12 mouse cellular contexts compared by ENCODE assay signal in the genomic region with DNA sequence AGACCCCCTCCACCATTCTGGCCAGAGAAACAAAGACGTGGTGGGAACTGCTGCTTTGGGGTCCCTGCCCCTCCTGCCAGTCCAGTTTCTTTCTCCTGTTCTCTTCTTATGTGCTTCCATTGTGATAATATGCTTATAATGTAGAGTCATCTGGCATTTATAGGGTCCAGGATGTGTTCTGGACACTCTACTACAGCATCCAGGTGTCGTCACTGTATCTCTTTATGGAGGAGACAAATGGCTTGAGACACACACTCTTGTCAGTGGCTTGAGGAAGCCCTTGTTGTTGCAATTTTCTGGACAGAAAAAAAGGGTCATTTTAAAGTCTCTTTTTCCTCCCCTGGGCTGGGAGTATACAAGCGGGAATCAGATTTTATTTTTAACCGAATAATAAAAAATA. TPM values are rescaled to one million over a fixed set of nuclear protein-coding genes. Genes with fewer than 3 reads are reported as not detected.
DNase-seq lines count a peak whose midpoint lies in the region; ATAC-seq and TF ChIP-seq lines count a peak whose summit lies in the region.
"Had no signal": no experiment of that assay in that cellular context is flagged by ENCODE, and none has a peak within 500 bp of the region (broad histone marks: within the 10 kb centered on the region; RNA-seq: fewer than 3 reads in every experiment).

No protein-coding gene starts in this region.

- H3K4me2 ChIP-seq in kidney, embryonic 15.5 days: peak overlapping the region; percentile 45; the same call in 1 of the 2 replicates
- H3K4me2 ChIP-seq in liver, embryonic 13.5 days: peak overlapping the region; percentile 48; the same call in 1 of the 2 replicates

- no peak overlapping the region for H3K9ac ChIP-seq in kidney, embryonic 15.5 days
- 0 out of 2 replicates have a peak overlapping the region, but pooled peaks have one; percentile 2 for H3K9ac ChIP-seq in liver, embryonic 13.5 days
- H3K9ac ChIP-seq: embryonic facial prominence, embryonic 12.5 days; limb, embryonic 12.5 days had no signal

- intact Hi-C loops in gastrocnemius, adult 2 months (cut with DNase I): no loop called here

- TF ChIP-seq POLR2A in kidney, adult 2 months (IDR thresholded peaks at IDR 0.05; ENCODE audit: low read depth, low read length): no peak

- no peaks in the 10 kb centered on the region for H3K9me3 ChIP-seq in kidney, embryonic 15.5 days (replicated peaks)
- no peaks in the 10 kb centered on the region for H3K9me3 ChIP-seq in liver, embryonic 13.5 days (replicated peaks)
- H3K9me3 ChIP-seq: embryonic facial prominence, embryonic 12.5 days had no signal

- no peak for DNase-seq in gastrocnemius, adult 2 months
- no peak for DNase-seq in gastrocnemius, postnatal 10 days
- no peak for DNase-seq in kidney, adult 2 months
- DNase-seq in liver, embryonic 13.5 days: no peak
- DNase-seq in right cerebral cortex, postnatal 4 days: no peak
- DNase-seq in T-cell, adult 2 months (ENCODE audit: low spot score): no peak
- DNase-seq: right cerebral cortex, postnatal 25 days had no signal

- H3K27ac ChIP-seq in gastrocnemius, adult 2 months: peak overlapping the region; percentile 81
- H3K27ac ChIP-seq in kidney, embryonic 15.5 days: no peak overlapping the region
- H3K27ac ChIP-seq in kidney, adult 2 months (ENCODE audit: insufficient read depth, low read depth, low read length): no peak overlapping the region
- H3K27ac ChIP-seq in brown adipose tissue, adult 24 weeks (replicated peaks; ENCODE audit: low read depth, low read length): peak overlapping the region; percentile 70
- H3K27ac ChIP-seq in liver, embryonic 13.5 days: no peak overlapping the region
- H3K27ac ChIP-seq: embryonic facial prominence, embryonic 12.5 days; kidney, postnatal 0 days had no signal

- peaks cover 20% of the 10 kb centered on the region for H3K4me1 ChIP-seq in kidney, embryonic 15.5 days
- peaks cover 10% of the 10 kb centered on the region; the same call in 1 of the 2 replicates for H3K4me1 ChIP-seq in kidney, adult 2 months (ENCODE audit: control insufficient read depth, insufficient read depth, low read length)
- peaks cover 9% of the 10 kb centered on the region for H3K4me1 ChIP-seq in brown adipose tissue, adult 24 weeks (ENCODE audit: control insufficient read depth, insufficient read depth, insufficient read length, low read length)
- peaks cover 63% of the 10 kb centered on the region for H3K4me1 ChIP-seq in liver, embryonic 13.5 days (replicated peaks)

- WGBS in kidney, embryonic 15.5 days: 37% methylated on average over 4 of the region's 4 CpGs
- 71% methylated on average over 4 of the region's 4 CpGs for WGBS in kidney, adult 2 months
- WGBS in liver, embryonic 13.5 days (ENCODE audit: insufficient replicate concordance): 11% methylated on average over 4 of the region's 4 CpGs

- no peak for ATAC-seq in kidney, embryonic 15.5 days (replicated peaks; ENCODE audit: low FRiP score)
- no peak for ATAC-seq in liver, embryonic 13.5 days (ENCODE audit: low read depth)

- peak overlapping the region; percentile 52; the same call in 1 of the 2 replicates for H3K4me3 ChIP-seq in gastrocnemius, adult 2 months
- H3K4me3 ChIP-seq in kidney, embryonic 15.5 days (replicated peaks): no peak overlapping the region
- no peak overlapping the region for H3K4me3 ChIP-seq in kidney, adult 2 months (ENCODE audit: insufficient read depth, low read depth, low read length)
- H3K4me3 ChIP-seq in brown adipose tissue, adult 24 weeks (ENCODE audit: insufficient read depth, low read depth, low read length): no peak overlapping the region
- no peak overlapping the region for H3K4me3 ChIP-seq in liver, embryonic 13.5 days (replicated peaks)
- H3K4me3 ChIP-seq: embryonic facial prominence, embryonic 12.5 days; limb, embryonic 12.5 days had no signal

- no peaks in the 10 kb centered on the region for H3K36me3 ChIP-seq in kidney, embryonic 15.5 days
- H3K36me3 ChIP-seq in kidney, adult 2 months (ENCODE audit: control insufficient read depth, insufficient read depth, low read length): no peaks in the 10 kb centered on the region
- no peaks in the 10 kb centered on the region for H3K36me3 ChIP-seq in liver, embryonic 13.5 days
- H3K36me3 ChIP-seq: embryonic facial prominence, embryonic 12.5 days; limb, embryonic 12.5 days had no signal

- no peaks in the 10 kb centered on the region for H3K27me3 ChIP-seq in kidney, embryonic 15.5 days
- H3K27me3 ChIP-seq in kidney, adult 2 months (replicated peaks; ENCODE audit: control insufficient read depth, insufficient read depth, low read length): no peaks in the 10 kb centered on the region
- no peaks in the 10 kb centered on the region for H3K27me3 ChIP-seq in liver, embryonic 13.5 days
- H3K27me3 ChIP-seq: embryonic facial prominence, embryonic 12.5 days had no signal

- no peak for TF ChIP-seq CTCF in gastrocnemius, adult 2 months (IDR thresholded peaks at IDR 0.05)
- TF ChIP-seq CTCF in kidney, adult 2 months (conservative IDR thresholded peaks at IDR 0.05; ENCODE audit: insufficient read depth, insufficient read length, low read depth, low read length): no peak

RNA-seq across cellular contexts. Expression of a gene that starts 33.3 kb away (rescaled TPM):
- under 1 TPM in 1 of 2 experiments, not detected in 1; 0.25 TPM for total RNA-seq in gastrocnemius, adult 2 months (2021)
- total RNA-seq in gastrocnemius, postnatal 10 days (2021): under 1 TPM in 1 of 2 experiments, not detected in 1; 0.25 TPM
- polyA plus RNA-seq in kidney, embryonic 15.5 days (2015; fragmentation: Nextera tagmentation; extraction: Ambion mirVana): 8.1 and 8.2 TPM in 2 replicates
- 9.3 and 10.8 TPM in 2 replicates for polyA plus RNA-seq in kidney, adult 2 months (2012; rRNA removed)
- polyA plus RNA-seq in brown adipose tissue, adult 24 weeks (2012; ENCODE audit: insufficient read depth, insufficient read length, missing spikeins): 1.4 TPM in 1 of 2 replicates, not detected in the other
- 2.6 and 2.7 TPM in 2 replicates for polyA plus RNA-seq in liver, embryonic 13.5 days (2015; fragmentation: Nextera tagmentation; extraction: Ambion mirVana)

Comparison
In these comparisons a context has a peak if more than half of its experiments do, and no peak if none do; other contexts are left out.
1. H3K27ac ChIP-seq: peak in gastrocnemius, adult 2 months (single experiment) and brown adipose tissue, adult 24 weeks (single experiment); none in kidney, embryonic 15.5 days (single experiment), kidney, adult 2 months (single experiment) and liver, embryonic 13.5 days (single experiment).